Mouse (Mus musculus) MEL (cell line): ENCODE results near the gene Bod1.

Source experiments
- BHLHE40 ChIP-seq: IDR thresholded peaks from 2 replicates; pipeline ENCODE4 v1.6.1; 2012; ENCODE audit warnings: low read depth, mild to moderate bottlenecking, inconsistent platforms, low read length, improper control_type of control experiment, borderline replicate concordance
- CTCF ChIP-seq, 3 experiments: IDR thresholded peaks in 2 of 3; conservative IDR thresholded peaks in 1 of 3; 2 replicates each; pipeline ENCODE4 v1.5.1; 2011 to 2012; ENCODE audit warnings: low read length in 3 of 3, low read depth in 2 of 3, mild to moderate bottlenecking in 2 of 3, improper control_type of control experiment in 1 of 3, inconsistent platforms in 1 of 3, mixed read lengths in 1 of 3, moderate library complexity in 1 of 3; ENCODE audit not compliant: control insufficient read depth in 1 of 3, insufficient read depth in 1 of 3, poor library complexity in 1 of 3, severe bottlenecking in 1 of 3
- ETS1 ChIP-seq: IDR thresholded peaks from 2 replicates; pipeline ENCODE4 v1.6.1; 2012; ENCODE audit warnings: low read depth, mild to moderate bottlenecking, inconsistent platforms, low read length, improper control_type of control experiment, moderate library complexity
- POLR2A ChIP-seq, 2 experiments: IDR thresholded peaks; 2 replicates each; pipeline ENCODE4 v1.6.1; 2011 to 2012; ENCODE audit warnings: low read length in 2 of 2, mild to moderate bottlenecking in 2 of 2, control low read depth in 1 of 2, improper control_type of control experiment in 1 of 2, low read depth in 1 of 2, moderate library complexity in 1 of 2; ENCODE audit not compliant: control insufficient read depth in 1 of 2, insufficient read depth in 1 of 2, poor library complexity in 1 of 2
- ZC3H11A ChIP-seq: IDR thresholded peaks from 2 replicates; pipeline ENCODE4 v1.6.1; 2012; ENCODE audit warnings: low read depth, mild to moderate bottlenecking, inconsistent platforms, low read length, improper control_type of control experiment
- ZMIZ1 ChIP-seq: IDR thresholded peaks from 2 replicates; pipeline ENCODE4 v1.6.1; 2012; ENCODE audit warnings: low read depth, mild to moderate bottlenecking, inconsistent platforms, low read length, improper control_type of control experiment, moderate library complexity

DNA sequence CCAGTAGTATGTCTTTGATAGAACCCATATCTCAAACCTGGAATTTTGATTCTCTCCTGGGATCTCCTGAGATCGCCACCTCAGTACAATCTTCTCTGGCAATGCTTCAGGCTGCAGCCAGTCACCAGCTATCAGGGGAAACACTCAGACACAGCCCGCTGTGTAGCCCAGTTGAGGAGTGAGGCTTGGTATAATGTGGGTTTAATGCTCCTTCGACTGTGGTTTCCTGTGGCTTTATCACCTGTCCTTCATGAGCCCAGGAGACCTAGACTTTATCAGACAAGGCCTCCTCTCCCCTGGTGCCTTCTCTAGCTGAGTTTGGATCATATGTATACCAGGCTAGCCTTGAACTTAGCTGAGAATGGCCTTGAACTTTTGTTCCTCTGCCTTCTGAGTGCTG lies 53.9 kb downstream of the Bod1 start:
- no peak for TF ChIP-seq CTCF (IDR thresholded peaks at IDR 0.05 in 2 of 3, conservative IDR thresholded peaks at IDR 0.05 in 1 of 3; ENCODE audit: control insufficient read depth in 1 of 3, insufficient read depth in 1 of 3, low read depth in 2 of 3, low read length in 3 of 3, poor library complexity in 1 of 3, severe bottlenecking in 1 of 3)
- 0 out of 2 replicates have a peak, but pooled peaks have one; percentile 11 for TF ChIP-seq BHLHE40
- no peak for TF ChIP-seq ZC3H11A
- no peak for TF ChIP-seq ZMIZ1
- TF ChIP-seq POLR2A (IDR thresholded peaks at IDR 0.05; ENCODE audit: control insufficient read depth in 1 of 2, insufficient read depth in 1 of 2, low read depth in 1 of 2, low read length in 2 of 2, poor library complexity in 1 of 2): no peak
- TF ChIP-seq ETS1: peak; percentile 58
